Mouse (Mus musculus): ENCODE results near the gene Cdhr4. TPM values are rescaled to one million over a fixed set of nuclear protein-coding genes. Genes with fewer than 3 reads are reported as not detected.

The Cdhr4 gene
- polyA plus RNA-seq, 1 experiment from 2014 or later: 1.2 TPM

DNA sequence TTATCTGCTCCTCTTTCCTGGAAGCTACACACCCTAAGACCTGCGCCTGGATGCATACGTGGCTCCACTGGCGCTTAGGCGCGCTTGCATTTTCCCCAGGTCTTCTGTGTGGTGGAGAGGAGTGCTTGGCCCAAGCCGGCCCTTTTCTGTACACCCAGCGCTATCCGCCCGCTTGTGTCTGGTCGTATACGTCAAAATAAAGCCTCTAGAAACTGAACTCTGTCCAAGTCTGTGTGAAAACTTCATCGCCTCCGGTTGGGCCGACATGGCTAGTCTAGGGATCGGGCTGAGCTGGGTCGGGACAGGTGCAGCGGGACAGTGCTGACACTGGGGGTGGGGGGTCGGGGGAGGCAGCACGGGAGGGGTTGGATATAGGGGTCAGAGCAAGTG lies 56.3 kb downstream of the Cdhr4 start:
- H3K27ac ChIP-seq (ENCODE audit: low read length): peak overlapping the region; percentile 89
- H3K9ac ChIP-seq (ENCODE audit: low read depth, low read length): peak overlapping the region; percentile 64
- H3K36me3 ChIP-seq (ENCODE audit: control insufficient read depth, insufficient read depth): peaks cover 45% of the 10 kb centered on the region
- no peaks in the 10 kb centered on the region for H3K9me3 ChIP-seq (replicated peaks; ENCODE audit: control insufficient read depth, low read length)
- H3K4me2 ChIP-seq (ENCODE audit: low read depth, low read length): peak overlapping the region; percentile 97
- 2% methylated on average over 19 of the region's 19 CpGs for WGBS (ENCODE audit: insufficient replicate concordance)
- peaks cover 48% of the 10 kb centered on the region for H3K4me1 ChIP-seq (ENCODE audit: control insufficient read depth, low read depth, low read length)
- H3K27me3 ChIP-seq (ENCODE audit: control insufficient read depth, insufficient read depth, low read depth, low read length): no peaks in the 10 kb centered on the region
- peak overlapping the region; percentile 77 for H3K4me3 ChIP-seq (ENCODE audit: low read depth, low read length)
- ATAC-seq (ENCODE audit: low read depth): peak; percentile 2

DNA sequence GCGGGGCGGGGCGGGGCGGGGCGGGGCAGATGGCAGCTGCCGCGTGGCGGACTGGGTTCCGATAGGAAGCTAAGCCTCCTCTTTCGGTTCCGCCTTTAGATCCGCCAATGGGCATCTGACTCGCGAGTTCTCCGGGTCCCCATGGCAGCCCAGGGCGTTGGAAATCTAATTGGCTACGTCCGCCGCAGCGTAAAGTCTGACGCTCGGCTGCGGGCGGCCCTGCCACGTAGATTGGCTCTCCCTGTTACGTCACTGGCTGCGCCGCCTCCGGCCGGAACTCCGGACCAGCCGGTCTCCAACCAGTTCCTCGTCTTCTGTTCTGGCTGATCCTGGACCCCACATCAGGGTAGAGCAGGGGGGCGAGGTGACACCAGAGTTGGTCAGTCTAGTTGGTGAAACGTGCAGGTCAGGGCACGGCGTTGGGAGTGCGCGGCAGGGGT lies 56.7 kb downstream of the Cdhr4 start, which contains the start of gene Gmppb:
Gene Gmppb (plus strand): TSS at position 227 of the 440 bp plus-strand sequence.
- Histone ChIP-seq H3K27me3 (ENCODE audit: control insufficient read depth, insufficient read depth, low read depth, low read length) (no peaks in the 10 kb centered on the region), H3K9me3 (replicated peaks; ENCODE audit: control insufficient read depth, low read length) (no peaks in the 10 kb centered on the region), H3K9ac (ENCODE audit: low read depth, low read length) (peak within 1 kb of the TSS; percentile 68), H3K4me2 (ENCODE audit: low read depth, low read length) (peak within 1 kb of the TSS; percentile 97), H3K4me1 (ENCODE audit: control insufficient read depth, low read depth, low read length) (peaks cover 49% of the 10 kb centered on the region), H3K4me3 (ENCODE audit: low read depth, low read length) (peak within 1 kb of the TSS; percentile 77), H3K36me3 (ENCODE audit: control insufficient read depth, insufficient read depth) (peaks cover 49% of the 10 kb centered on the region), H3K27ac (ENCODE audit: low read length) (peak within 1 kb of the TSS; percentile 89)
- under 1% methylated on average over 39 of the region's 39 CpGs for WGBS (ENCODE audit: insufficient replicate concordance)
- ATAC-seq (ENCODE audit: low read depth): peak; percentile 94

Other genes with a start within 250 kb of the Cdhr4 start
- gene Rbm5, start 221.5 kb upstream of the Cdhr4 start, polyA plus RNA-seq (2015; fragmentation: Nextera tagmentation; extraction: Ambion mirVana): 72.7 and 78.3 TPM in 2 replicates
- 25.8 and 26.6 TPM in 2 replicates for gene Rbm6, start 119.3 kb upstream of the Cdhr4 start, polyA plus RNA-seq (2015; fragmentation: Nextera tagmentation; extraction: Ambion mirVana)
- gene Mon1a, start 104.3 kb upstream of the Cdhr4 start, polyA plus RNA-seq (2015; fragmentation: Nextera tagmentation; extraction: Ambion mirVana): 3.6 and 4.1 TPM in 2 replicates
- gene Mst1r, start 85.6 kb upstream of the Cdhr4 start, polyA plus RNA-seq (2015; fragmentation: Nextera tagmentation; extraction: Ambion mirVana): 1.3 and 2.8 TPM in 2 replicates
- gene Actl11, start 64.0 kb upstream of the Cdhr4 start, polyA plus RNA-seq (2015; fragmentation: Nextera tagmentation; extraction: Ambion mirVana): not detected in 2 replicates
- 0.11 TPM in 2 replicates for gene Camkv, start 56.8 kb upstream of the Cdhr4 start, polyA plus RNA-seq (2015; fragmentation: Nextera tagmentation; extraction: Ambion mirVana)
- gene Traip, start 42.4 kb upstream of the Cdhr4 start, polyA plus RNA-seq (2015; fragmentation: Nextera tagmentation; extraction: Ambion mirVana): 11.1 and 13.3 TPM in 2 replicates
- gene Uba7, start 17.0 kb upstream of the Cdhr4 start, polyA plus RNA-seq (2015; fragmentation: Nextera tagmentation; extraction: Ambion mirVana): 43.8 and 47.7 TPM in 2 replicates
- gene Gm20661, start 9.4 kb upstream of the Cdhr4 start, polyA plus RNA-seq (2015; fragmentation: Nextera tagmentation; extraction: Ambion mirVana): 0.41 and 0.49 TPM in 2 replicates
- gene Inka1, start 6.6 kb upstream of the Cdhr4 start, polyA plus RNA-seq (2015; fragmentation: Nextera tagmentation; extraction: Ambion mirVana): 41.0 and 46.1 TPM in 2 replicates
- 0.22 and 0.48 TPM in 2 replicates for gene Gm20662, start 3.9 kb downstream of the Cdhr4 start, polyA plus RNA-seq (2015; fragmentation: Nextera tagmentation; extraction: Ambion mirVana)
- gene Ip6k1, start 10.0 kb downstream of the Cdhr4 start, polyA plus RNA-seq (2015; fragmentation: Nextera tagmentation; extraction: Ambion mirVana): 39.1 and 45.3 TPM in 2 replicates
- gene Gmppb, start 56.7 kb downstream of the Cdhr4 start, polyA plus RNA-seq (2015; fragmentation: Nextera tagmentation; extraction: Ambion mirVana): 12.9 and 13.8 TPM in 2 replicates
- gene Amigo3, start 60.7 kb downstream of the Cdhr4 start, polyA plus RNA-seq (2015; fragmentation: Nextera tagmentation; extraction: Ambion mirVana): 1.6 and 2.1 TPM in 2 replicates
- 52.5 and 62.0 TPM in 2 replicates for gene Mst1, start 87.9 kb downstream of the Cdhr4 start, polyA plus RNA-seq (2015; fragmentation: Nextera tagmentation; extraction: Ambion mirVana)
- 92.7 and 106 TPM in 2 replicates for gene Rnf123, start 90.8 kb downstream of the Cdhr4 start, polyA plus RNA-seq (2015; fragmentation: Nextera tagmentation; extraction: Ambion mirVana)
- 167 and 172 TPM in 2 replicates for gene Apeh, start 102.1 kb downstream of the Cdhr4 start, polyA plus RNA-seq (2015; fragmentation: Nextera tagmentation; extraction: Ambion mirVana)
- gene Bsn, start 197.9 kb downstream of the Cdhr4 start, polyA plus RNA-seq (2015; fragmentation: Nextera tagmentation; extraction: Ambion mirVana): 1.0 and 1.2 TPM in 2 replicates

Measured in liver, embryonic 16.5 days (tissue).